Mouse (Mus musculus) heart, embryonic 15.5 days (tissue): ENCODE measurements around the gene 3110082J24Rik. TPM values are rescaled to one million over a fixed set of nuclear protein-coding genes. Genes with fewer than 3 reads are reported as not detected.

ENCODE experiments used
- ATAC-seq: fragments of 200-750 bp; cut with Nextera tagmentation; replicated peaks from 2 replicates; pipeline ENCODE4 v1.8.0; 2017; ENCODE audit warnings: low read depth, moderate TSS enrichment; ENCODE audit not compliant: insufficient number of reproducible peaks, insufficient read depth, low FRiP score
- H3K27ac ChIP-seq: fragments of 300-500 bp; sonication (generic); 2 replicates; pipeline ENCODE4 v1.5.1; 2015; ENCODE audit warnings: mild to moderate bottlenecking, inconsistent platforms
- H3K27me3 ChIP-seq: fragments of 300-500 bp; sonication (generic); 2 replicates; pipeline ENCODE4 v1.6.1; 2015; ENCODE audit warnings: inconsistent platforms
- H3K36me3 ChIP-seq: fragments of 300-500 bp; sonication (generic); 2 replicates; pipeline ENCODE4 v1.6.1; 2015; ENCODE audit warnings: mild to moderate bottlenecking, inconsistent platforms
- H3K4me1 ChIP-seq: fragments of 300-500 bp; sonication (generic); replicated peaks from 2 replicates; pipeline ENCODE4 v1.6.1; 2015; ENCODE audit warnings: inconsistent platforms
- H3K4me2 ChIP-seq: fragments of 300-500 bp; sonication (generic); 2 replicates; pipeline ENCODE4 v1.6.1; 2015; ENCODE audit warnings: inconsistent platforms, mild to moderate bottlenecking, moderate library complexity
- H3K4me3 ChIP-seq: fragments of 300-500 bp; sonication (generic); 2 replicates; pipeline ENCODE4 v1.5.1; 2015; ENCODE audit warnings: mild to moderate bottlenecking, inconsistent platforms
- H3K9ac ChIP-seq: fragments of 300-500 bp; sonication (generic); 2 replicates; pipeline ENCODE4 v1.6.1; 2015; ENCODE audit warnings: mild to moderate bottlenecking, inconsistent platforms
- H3K9me3 ChIP-seq: fragments of 300-500 bp; sonication (generic); replicated peaks from 2 replicates; pipeline ENCODE4 v1.6.1; 2016; ENCODE audit warnings: inconsistent platforms
- WGBS: fragments of 180-500 bp; shearing (Covaris S2); methylation state at CpG from one replicate; pipeline ENCODE4 v1.1.7; 2015; ENCODE audit warnings: mixed read lengths; 5-methylcytosine and 5-hydroxymethylcytosine counted together
- polyA plus RNA-seq: library from polyadenylated mRNA; unstranded; fragments of >200 nt; fragmentation: Nextera tagmentation; extraction: Ambion mirVana; gene quantifications from 2 replicates; pipeline ENCODE4 v1.2.1, GENCODE M21; 2015

Gene 3110082J24Rik
- polyA plus RNA-seq, 1 experiment from 2014 or later = not detected

DNA sequence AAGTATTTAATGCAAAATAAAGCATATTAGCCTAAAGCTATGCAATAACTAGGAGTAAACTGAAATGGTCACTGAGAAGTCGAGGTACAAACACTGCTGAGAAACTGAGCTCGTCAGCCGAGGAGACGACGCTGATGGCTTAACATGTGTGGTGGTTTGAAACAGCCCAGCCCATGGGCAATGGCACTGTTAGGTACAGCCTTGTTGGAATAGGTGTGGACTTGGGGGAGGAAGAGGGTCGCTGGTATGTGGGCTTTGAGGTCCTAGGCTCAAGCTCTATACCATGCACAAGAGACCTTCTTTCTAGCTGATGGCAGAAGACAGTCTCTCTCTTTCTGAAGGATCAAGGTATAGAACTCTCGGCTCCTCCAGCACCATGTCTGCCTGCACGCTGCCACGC lies 31.4 kb upstream of the 3110082J24Rik start:
- ATAC-seq = no peak
- Histone ChIP-seq H3K36me3 (peaks cover 77% of the 10 kb centered on the region), H3K4me3 (no peak overlapping the region), H3K27ac (no peak overlapping the region), H3K27me3 (no peaks in the 10 kb centered on the region), H3K9ac (no peak overlapping the region), H3K4me2 (no peak overlapping the region), H3K4me1 (no peaks in the 10 kb centered on the region), H3K9me3 (no peaks in the 10 kb centered on the region)
- 93% methylated on average over 9 of the region's 9 CpGs for WGBS

DNA sequence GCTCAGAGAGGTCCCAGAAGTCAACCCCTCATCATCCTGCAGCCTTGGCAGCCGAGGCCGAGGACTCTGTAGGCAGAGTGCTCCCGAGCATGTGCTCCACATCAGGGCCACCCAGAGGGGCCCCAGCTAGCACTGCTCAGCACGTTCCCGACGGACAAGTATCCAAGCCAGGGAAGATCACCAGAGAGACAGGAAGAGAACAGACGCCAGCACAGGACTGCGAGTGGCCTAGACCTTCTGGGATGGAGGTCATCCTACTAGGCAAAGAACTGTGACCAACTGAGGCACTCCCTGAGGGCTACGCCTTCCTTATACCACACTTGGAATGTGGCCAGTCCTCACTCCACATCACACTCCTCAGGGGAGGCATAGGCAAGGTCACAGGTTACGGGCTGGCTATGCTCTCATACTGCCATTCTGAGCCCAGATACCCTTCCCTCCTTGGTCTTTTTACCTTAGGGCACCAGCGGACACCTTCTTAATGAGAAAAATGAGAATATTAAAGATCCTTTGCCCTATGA lies 29.9 kb upstream of the 3110082J24Rik start:
- Histone ChIP-seq H3K4me3 (no peak overlapping the region), H3K9ac (no peak overlapping the region), H3K4me1 (no peaks in the 10 kb centered on the region), H3K36me3 (peaks cover 75% of the 10 kb centered on the region), H3K27ac (no peak overlapping the region), H3K9me3 (no peaks in the 10 kb centered on the region), H3K27me3 (no peaks in the 10 kb centered on the region), H3K4me2 (no peak overlapping the region)
- no peak for ATAC-seq
- 86% methylated on average over 11 of the region's 11 CpGs for WGBS

DNA sequence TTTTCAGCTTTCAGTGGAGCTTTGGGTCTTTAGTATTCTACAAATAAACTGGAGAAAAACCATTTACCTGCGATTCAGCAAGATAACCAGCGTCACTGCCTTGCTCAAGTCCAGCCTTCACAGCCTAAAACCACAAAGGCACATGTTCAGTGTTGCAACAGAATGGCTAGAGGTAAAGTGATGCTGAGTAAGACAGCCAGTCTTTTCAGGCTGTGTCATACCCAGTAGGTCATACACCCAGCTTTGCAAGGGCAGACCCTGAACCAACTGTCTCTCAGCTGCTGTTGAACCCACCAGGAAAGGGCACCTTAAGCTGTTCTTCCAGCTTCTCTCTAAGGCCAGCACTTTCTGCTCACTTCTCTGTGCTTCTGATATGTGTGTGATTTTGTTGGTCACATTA lies 26.3 kb upstream of the 3110082J24Rik start:
- H3K27ac ChIP-seq = no peak overlapping the region
- H3K4me2 ChIP-seq = no peak overlapping the region
- H3K9me3 ChIP-seq = no peaks in the 10 kb centered on the region
- ATAC-seq = no peak
- no peak overlapping the region for H3K9ac ChIP-seq
- H3K27me3 ChIP-seq = no peaks in the 10 kb centered on the region
- 88% methylated on average over 2 of the region's 2 CpGs for WGBS
- peaks cover 83% of the 10 kb centered on the region for H3K36me3 ChIP-seq
- H3K4me1 ChIP-seq = no peaks in the 10 kb centered on the region
- no peak overlapping the region for H3K4me3 ChIP-seq

DNA sequence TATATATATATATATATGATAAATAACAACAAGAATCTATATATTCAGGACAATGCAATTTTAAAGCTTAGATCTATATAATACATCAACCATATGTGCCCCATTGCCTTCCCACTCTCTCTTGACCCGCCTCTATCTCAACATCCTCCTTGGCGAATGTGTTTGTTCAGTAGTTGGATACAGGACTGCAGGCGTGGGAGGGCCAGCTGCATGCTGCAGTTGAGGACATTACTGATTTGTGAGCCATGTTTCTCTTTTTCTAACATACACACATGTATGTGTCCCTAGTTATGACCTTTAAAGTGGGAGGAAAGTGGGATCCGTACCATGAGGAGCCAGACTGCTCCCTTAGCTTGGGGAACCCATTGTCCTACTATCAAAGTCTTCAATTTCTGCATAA lies 25.4 kb upstream of the 3110082J24Rik start:
- H3K4me2 ChIP-seq = no peak overlapping the region
- H3K9me3 ChIP-seq = no peaks in the 10 kb centered on the region
- no peak overlapping the region for H3K9ac ChIP-seq
- 87% methylated on average over 4 of the region's 4 CpGs for WGBS
- no peak overlapping the region for H3K27ac ChIP-seq
- no peak overlapping the region for H3K4me3 ChIP-seq
- ATAC-seq = no peak
- no peaks in the 10 kb centered on the region for H3K4me1 ChIP-seq
- no peaks in the 10 kb centered on the region for H3K27me3 ChIP-seq
- H3K36me3 ChIP-seq = peaks cover 92% of the 10 kb centered on the region

DNA sequence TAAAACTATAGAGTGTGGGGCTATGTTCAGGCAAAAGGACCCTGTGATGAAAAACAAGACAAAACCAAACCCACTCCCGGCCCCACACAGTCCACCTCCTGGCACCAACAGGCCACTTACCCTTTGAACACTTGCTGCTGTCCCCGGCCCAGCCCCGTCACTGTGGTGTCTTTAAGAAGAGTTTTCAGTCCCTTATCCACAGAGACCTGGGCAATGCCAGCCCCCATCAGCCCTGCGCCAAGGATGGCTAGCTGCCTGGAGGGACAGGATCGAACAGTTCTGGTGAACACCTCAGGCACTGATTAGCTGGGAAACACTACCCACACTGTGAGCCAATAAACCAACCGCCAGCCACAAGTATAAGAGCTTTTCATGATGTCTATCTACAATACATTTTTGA lies 22.8 kb upstream of the 3110082J24Rik start:
- H3K27me3 ChIP-seq = no peaks in the 10 kb centered on the region
- no peak overlapping the region for H3K9ac ChIP-seq
- H3K4me3 ChIP-seq = no peak overlapping the region
- no peak overlapping the region for H3K4me2 ChIP-seq
- no peaks in the 10 kb centered on the region for H3K4me1 ChIP-seq
- no peak for ATAC-seq
- peaks cover 94% of the 10 kb centered on the region for H3K36me3 ChIP-seq
- no peak overlapping the region for H3K27ac ChIP-seq
- H3K9me3 ChIP-seq = no peaks in the 10 kb centered on the region
- 94% methylated on average over 6 of the region's 6 CpGs for WGBS

- H3K36me3 ChIP-seq = peaks cover 95% of the 10 kb centered on the region
- no peaks in the 10 kb centered on the region for H3K4me1 ChIP-seq
- H3K4me2 ChIP-seq = no peak overlapping the region
- H3K4me3 ChIP-seq = no peak overlapping the region
- H3K27me3 ChIP-seq = no peaks in the 10 kb centered on the region
- ATAC-seq = no peak
- H3K27ac ChIP-seq = no peak overlapping the region
- WGBS = 86% methylated on average over 13 of the region's 13 CpGs
- H3K9ac ChIP-seq = no peak overlapping the region
- no peaks in the 10 kb centered on the region for H3K9me3 ChIP-seq
These were observed 22.2 kb upstream of the 3110082J24Rik start for GRCm38 (mm10) chr5:30127921-30128597.

DNA sequence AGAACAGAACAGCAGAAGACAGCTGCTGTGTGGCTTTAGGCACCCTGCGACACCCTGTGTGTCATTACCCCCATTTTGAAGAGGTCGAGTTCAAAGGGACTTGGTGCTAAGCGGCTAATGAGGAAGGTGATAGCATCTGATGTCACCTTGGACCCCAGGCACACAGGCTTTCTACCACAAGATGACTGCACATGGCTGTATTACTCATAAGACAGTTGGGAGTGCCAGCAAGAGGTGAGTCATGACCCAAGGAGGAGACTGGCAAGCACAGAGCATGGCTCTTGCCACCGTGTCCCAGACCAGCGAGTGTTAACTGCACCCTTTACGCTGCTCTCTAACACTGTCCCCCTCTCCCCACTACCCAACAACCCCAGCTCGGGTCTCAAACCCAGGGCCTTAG lies 20.9 kb upstream of the 3110082J24Rik start:
- no peak overlapping the region for H3K4me2 ChIP-seq
- no peak overlapping the region for H3K4me3 ChIP-seq
- peaks cover 95% of the 10 kb centered on the region for H3K36me3 ChIP-seq
- H3K9me3 ChIP-seq = no peaks in the 10 kb centered on the region
- no peak for ATAC-seq
- 90% methylated on average over 7 of the region's 7 CpGs for WGBS
- H3K4me1 ChIP-seq = no peaks in the 10 kb centered on the region
- no peak overlapping the region for H3K27ac ChIP-seq
- H3K9ac ChIP-seq = no peak overlapping the region
- no peaks in the 10 kb centered on the region for H3K27me3 ChIP-seq

DNA sequence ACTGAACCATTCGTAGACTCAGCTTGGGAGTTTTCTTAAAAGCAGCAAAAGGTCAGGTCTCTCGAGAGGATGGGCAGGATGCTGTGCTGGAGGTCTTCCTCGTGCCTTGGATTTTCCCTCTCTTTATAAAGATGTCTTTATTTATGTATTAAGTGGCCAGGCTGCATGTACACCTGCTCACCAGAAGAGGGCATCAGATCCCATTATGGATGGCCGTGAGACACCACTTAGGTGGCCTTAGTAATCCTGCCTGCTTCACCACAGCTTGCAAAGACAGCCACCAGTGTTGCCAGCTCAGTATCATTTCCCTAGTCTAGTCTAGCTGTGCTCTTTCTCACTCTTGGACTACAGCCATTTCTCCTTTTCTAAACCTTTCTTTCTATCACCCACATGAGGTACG lies 19.7 kb upstream of the 3110082J24Rik start:
- Histone ChIP-seq H3K27ac (no peak overlapping the region), H3K4me2 (no peak overlapping the region), H3K27me3 (no peaks in the 10 kb centered on the region), H3K36me3 (peaks cover 100% of the 10 kb centered on the region), H3K4me3 (no peak overlapping the region), H3K9ac (no peak overlapping the region), H3K4me1 (no peaks in the 10 kb centered on the region), H3K9me3 (no peaks in the 10 kb centered on the region)
- no peak for ATAC-seq
- WGBS = 59% methylated on average over 5 of the region's 5 CpGs

DNA sequence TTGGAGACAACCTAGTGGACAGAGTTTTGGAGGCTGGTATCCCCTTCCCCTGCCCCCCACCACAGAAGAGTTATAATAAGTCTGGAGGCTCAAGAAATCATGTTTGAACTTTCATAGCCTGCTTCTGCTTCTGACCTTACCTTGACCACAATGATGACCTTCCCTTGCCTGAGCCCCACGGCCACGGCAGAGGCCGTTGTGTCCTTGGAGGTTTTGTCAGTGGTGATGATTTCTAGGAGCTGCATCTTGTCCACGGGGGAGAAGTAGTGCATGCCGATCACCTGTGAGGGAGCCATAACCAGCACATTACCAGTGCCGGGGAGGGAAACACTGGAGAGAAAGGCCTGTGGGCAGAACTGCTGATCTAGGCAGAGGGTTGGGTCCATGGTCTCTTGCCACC lies 16.6 kb upstream of the 3110082J24Rik start:
- no peak overlapping the region for H3K4me3 ChIP-seq
- no peak for ATAC-seq
- no peaks in the 10 kb centered on the region for H3K9me3 ChIP-seq
- H3K27me3 ChIP-seq = no peaks in the 10 kb centered on the region
- H3K27ac ChIP-seq = no peak overlapping the region
- no peaks in the 10 kb centered on the region for H3K4me1 ChIP-seq
- H3K4me2 ChIP-seq = no peak overlapping the region
- peaks cover 98% of the 10 kb centered on the region for H3K36me3 ChIP-seq
- whole genome bisulfite sequencing = 86% methylated on average over 6 of the region's 6 CpGs
- H3K9ac ChIP-seq = no peak overlapping the region

- WGBS = 80% methylated on average over 7 of the region's 7 CpGs
- Histone ChIP-seq H3K4me2 (no peak overlapping the region), H3K4me1 (no peaks in the 10 kb centered on the region), H3K36me3 (peaks cover 78% of the 10 kb centered on the region), H3K4me3 (no peak overlapping the region), H3K9me3 (no peaks in the 10 kb centered on the region), H3K9ac (no peak overlapping the region), H3K27ac (no peak overlapping the region), H3K27me3 (peaks cover 7% of the 10 kb centered on the region; the same call in 1 of the 2 replicates)
- no peak for ATAC-seq
These were observed 14.2 kb upstream of the 3110082J24Rik start for GRCm38 (mm10) chr5:30120106-30120505.

- no peak for ATAC-seq
- H3K36me3 ChIP-seq = peaks cover 68% of the 10 kb centered on the region
These were observed 13.3 kb upstream of the 3110082J24Rik start for GRCm38 (mm10) chr5:30119163-30119562.

GRCm38 (mm10) chr5:30118018-30118417 lies 12.1 kb upstream of the 3110082J24Rik start:
- WGBS = 87% methylated on average over 1 of the region's 1 CpGs
- no peak for ATAC-seq
- no peak overlapping the region for H3K4me2 ChIP-seq
- peaks cover 16% of the 10 kb centered on the region for H3K4me1 ChIP-seq
- peaks cover 24% of the 10 kb centered on the region for H3K27me3 ChIP-seq
- H3K9ac ChIP-seq = no peak overlapping the region
- no peaks in the 10 kb centered on the region for H3K9me3 ChIP-seq
- H3K36me3 ChIP-seq = peaks cover 57% of the 10 kb centered on the region
- H3K4me3 ChIP-seq = no peak overlapping the region
- no peak overlapping the region for H3K27ac ChIP-seq

More at GRCm38 (mm10) chr5:30119163-30119562, 13.3 kb upstream of the 3110082J24Rik start:
- Histone ChIP-seq H3K27me3 (peaks cover 13% of the 10 kb centered on the region), H3K4me1 (peaks cover 7% of the 10 kb centered on the region), H3K27ac (no peak overlapping the region), H3K4me3 (no peak overlapping the region), H3K9ac (no peak overlapping the region), H3K4me2 (no peak overlapping the region), H3K9me3 (no peaks in the 10 kb centered on the region)
- WGBS = 92% methylated on average over 6 of the region's 6 CpGs
